Mouse (Mus musculus) right cerebral cortex, postnatal 4 days (tissue): ENCODE measurements at regions not wholly inside any gene's neighbourhood (a gene's known extent, or its start where the extent isn't known, plus 50 kb on each side); places are given as distances from the start of the nearest gene placed in this dataset.

Experiments
- DNase-seq: peaks from one replicate; pipeline ENCODE4 v3.0.0-alpha.2; 2022

GRCm38 (mm10) chr17:83138493-83139417 is 76.3 kb upstream of the Pkdcc start:
- no peak for DNase-seq

GRCm38 (mm10) chr17:83148371-83148929 is 66.6 kb upstream of the Pkdcc start:
- no peak for DNase-seq

- DNase-seq: no peak
Measured at GRCm38 (mm10) chr17:83149336-83149735, 65.8 kb upstream of the Pkdcc start.

- DNase-seq: no peak
Measured at GRCm38 (mm10) chr17:83155106-83155505, 60.0 kb upstream of the Pkdcc start.

- no peak for DNase-seq
Measured at GRCm38 (mm10) chr17:83156682-83157081, 58.4 kb upstream of the Pkdcc start.

- no peak for DNase-seq
Measured at GRCm38 (mm10) chr17:83158053-83158452, 57.0 kb upstream of the Pkdcc start.

- no peak for DNase-seq
Measured at GRCm38 (mm10) chr17:83158652-83159051, 56.4 kb upstream of the Pkdcc start.

- DNase-seq: no peak
Measured at GRCm38 (mm10) chr17:83159634-83160033, 55.5 kb upstream of the Pkdcc start.

- DNase-seq: no peak
Measured at GRCm38 (mm10) chr17:83160296-83160695, 54.8 kb upstream of the Pkdcc start.

- no peak for DNase-seq
Measured at GRCm38 (mm10) chr17:83161731-83162130, 53.4 kb upstream of the Pkdcc start.

- no peak for DNase-seq
Measured at GRCm38 (mm10) chr17:83163952-83164560, 51.0 kb upstream of the Pkdcc start.

- no peak for DNase-seq
Measured at GRCm38 (mm10) chr17:83164728-83165127, 50.4 kb upstream of the Pkdcc start.

GRCm38 (mm10) chr17:83165140-83165539 is 50.0 kb upstream of the Pkdcc start:
- DNase-seq: no peak
